Mouse (Mus musculus) gastrocnemius, adult 18-20 months (tissue): ENCODE measurements around the gene Paxip1. TPM values are rescaled to one million over a fixed set of nuclear protein-coding genes. Genes with fewer than 3 reads are reported as not detected.

Experiments
- DNase-seq: peaks from one replicate; pipeline ENCODE4 v3.0.0; 2021; ENCODE audit warnings: low spot score
- total RNA-seq, 2 experiments: library from RNA; stranded (reverse); gene quantifications; 2 replicates each; pipeline ENCODE4 v1.2.3; 2021

The Paxip1 gene
- total RNA-seq, 2 experiments from 2014 or later, result 6.1 to 7.7 TPM

DNA sequence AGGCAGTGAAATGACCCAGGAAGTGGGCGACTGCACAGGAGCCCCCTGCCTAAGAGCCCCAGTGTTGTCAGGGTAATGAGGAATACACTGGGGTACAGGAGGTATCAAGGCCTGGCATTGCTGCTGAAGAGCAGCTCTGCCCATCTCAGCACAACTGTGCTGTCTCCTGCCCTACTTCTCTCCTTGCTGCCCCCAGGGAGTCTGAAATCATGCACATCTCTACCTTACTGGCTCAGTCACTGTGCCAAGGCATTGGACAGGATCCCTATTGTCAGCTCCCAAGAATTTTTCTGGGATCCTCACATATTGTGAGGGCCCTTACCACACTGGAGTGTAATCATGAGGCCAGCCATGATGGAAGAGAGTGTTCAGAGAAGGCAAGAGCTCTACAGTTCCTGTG, 60.1 kb downstream of the Paxip1 start:
- no peak for DNase-seq

DNA sequence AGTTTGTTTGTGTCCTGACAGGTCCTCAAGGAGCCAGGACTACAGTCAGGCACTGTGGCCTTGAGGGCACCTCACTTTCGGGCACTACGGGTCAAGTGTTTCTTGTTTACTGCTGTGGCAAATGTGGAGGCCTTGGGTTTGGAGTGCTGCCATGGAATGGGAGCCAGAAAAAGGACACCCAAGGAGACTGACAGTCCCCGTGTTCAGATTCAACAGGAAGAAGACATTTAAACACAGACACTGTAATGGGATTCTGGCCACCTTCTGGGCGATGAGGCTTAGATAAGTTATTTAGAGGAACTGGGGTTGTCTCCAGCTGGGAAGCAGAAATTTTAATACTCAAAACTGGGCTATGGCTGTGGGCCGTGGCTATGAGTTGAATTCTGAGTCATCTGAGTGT, 60.8 kb downstream of the Paxip1 start:
- peak; percentile 51 for DNase-seq

DNA sequence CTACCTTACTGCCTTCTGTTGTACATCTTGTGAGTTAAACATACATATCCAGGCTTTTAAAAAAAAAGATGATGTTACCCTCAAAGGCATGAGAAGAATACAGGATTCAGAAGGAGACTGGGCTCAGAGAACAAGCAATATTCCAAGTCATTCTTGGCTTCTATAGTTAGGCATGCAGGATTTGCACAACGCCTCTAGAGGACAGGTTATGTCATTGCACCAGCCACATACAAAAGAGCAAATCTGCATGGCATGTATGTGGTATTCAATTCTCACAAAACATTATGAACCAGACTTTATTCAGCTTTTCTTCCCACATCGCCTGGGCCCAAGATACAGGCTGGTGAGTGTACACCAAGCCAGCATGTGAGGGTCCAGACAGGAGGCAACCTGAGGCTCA, 67.0 kb downstream of the Paxip1 start:
- no peak for DNase-seq

DNA sequence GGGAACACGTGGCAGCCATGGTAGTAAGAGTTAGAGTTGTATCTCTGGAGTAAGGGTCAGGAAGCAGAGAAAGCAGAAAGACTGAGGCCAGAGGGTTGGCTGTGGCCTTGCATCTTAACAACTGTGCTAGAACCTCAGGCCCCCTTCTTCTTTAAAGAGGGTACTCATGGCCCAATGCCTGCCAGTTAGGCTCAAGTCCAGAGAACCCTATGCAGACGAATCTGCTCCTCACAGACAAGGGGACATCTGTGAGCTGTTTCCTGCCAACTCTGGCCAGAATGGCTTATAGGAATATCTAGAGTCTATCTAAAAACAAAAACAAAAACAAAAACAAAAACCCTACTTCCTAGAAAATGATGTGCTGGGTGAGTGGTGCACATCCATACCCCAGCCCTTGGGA, 72.2 kb downstream of the Paxip1 start:
- no peak for DNase-seq

DNA sequence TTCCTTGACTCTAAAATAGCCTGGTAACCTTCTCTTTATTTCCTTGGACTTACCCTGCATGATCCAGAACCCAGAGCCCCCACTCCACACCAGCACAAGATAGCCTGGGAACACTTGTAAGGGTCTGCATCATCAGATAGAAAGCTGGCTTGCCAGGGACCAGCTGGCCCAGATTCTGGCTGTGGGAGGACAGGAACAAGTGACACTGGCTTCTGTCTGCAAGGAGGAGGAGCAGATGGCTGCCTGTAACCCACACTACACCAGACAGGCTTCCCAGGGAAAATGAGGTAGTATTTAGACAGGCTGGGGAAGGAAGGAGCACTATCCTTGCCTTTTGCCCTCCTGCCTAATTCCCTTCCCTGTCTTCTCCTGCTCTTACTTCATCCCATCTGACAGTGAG, 74.2 kb downstream of the Paxip1 start:
- no peak for DNase-seq

DNA sequence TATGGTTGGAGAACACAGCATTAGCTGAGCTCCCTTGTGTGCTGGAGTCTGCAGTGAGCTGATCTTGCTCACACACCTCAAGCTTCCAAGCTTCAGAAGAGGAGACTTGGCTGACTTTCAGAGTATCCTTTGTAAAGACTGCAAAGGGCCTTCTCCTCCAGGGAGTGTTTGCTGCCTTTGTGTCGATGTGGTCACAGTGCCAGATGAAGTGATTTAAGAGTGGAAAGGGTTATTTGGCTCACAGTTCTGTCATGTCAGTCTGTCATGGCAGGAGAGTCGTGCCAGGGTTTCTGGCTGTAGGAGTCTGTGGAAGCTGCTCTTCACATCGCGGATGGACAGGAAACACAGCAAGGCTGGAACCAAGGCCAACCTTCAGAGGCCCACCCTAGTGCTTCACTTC, 75.5 kb downstream of the Paxip1 start:
- DNase-seq, result no peak

DNA sequence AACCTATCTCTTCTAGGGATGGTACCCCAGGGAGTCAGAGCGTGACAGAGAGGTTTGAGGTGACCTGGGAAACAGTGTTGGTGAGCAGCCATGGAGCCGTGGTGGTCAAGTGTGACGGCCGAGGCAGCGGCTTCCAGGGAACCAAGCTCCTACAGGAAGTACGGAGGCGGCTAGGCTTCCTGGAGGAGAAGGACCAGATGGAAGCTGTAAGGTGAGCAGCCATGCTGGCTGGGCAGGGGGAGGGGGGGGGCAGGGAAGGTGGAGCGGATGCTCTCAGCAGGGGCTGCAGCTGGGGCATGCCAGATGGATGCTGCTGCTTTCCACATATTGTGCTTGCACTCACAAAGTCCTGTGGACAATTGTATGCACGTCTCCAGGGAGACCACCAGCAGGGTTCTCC, 77.1 kb downstream of the Paxip1 start:
- no peak for DNase-seq

DNA sequence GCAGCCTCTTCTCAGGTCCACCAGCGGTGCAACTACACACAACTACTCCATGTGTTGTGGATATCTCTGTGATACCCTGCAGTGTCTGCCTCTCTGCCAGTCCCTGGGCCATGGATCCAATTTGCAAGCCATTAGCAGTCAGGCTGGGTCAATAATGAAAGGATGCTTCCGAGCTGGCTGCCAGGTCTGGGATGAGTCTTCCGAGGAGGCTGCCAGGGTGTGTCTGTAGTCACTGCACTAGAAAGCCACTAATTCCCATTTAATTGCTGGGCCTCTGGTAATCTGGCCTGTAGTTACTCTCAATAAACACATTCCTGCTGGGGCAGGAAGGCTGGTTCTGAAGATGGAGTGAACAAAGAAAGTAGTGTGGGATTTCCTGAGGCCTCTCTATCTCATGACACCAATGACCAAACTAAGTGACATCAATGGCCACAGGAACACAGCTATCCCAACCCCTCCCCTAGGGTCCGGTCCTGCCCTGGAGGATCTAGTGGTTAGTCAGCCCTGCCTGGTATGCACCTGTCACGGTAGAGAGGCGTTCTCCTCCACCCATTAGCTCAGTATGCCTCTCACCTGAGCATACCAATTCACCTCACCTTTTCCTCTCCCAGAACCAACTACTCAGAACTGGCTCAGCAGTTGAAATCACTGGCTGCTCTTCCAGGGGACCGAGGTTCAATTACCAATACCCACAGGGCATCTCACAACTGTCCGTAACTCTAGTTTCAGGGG, 79.9 kb downstream of the Paxip1 start:
- DNase-seq, result no peak

DNA sequence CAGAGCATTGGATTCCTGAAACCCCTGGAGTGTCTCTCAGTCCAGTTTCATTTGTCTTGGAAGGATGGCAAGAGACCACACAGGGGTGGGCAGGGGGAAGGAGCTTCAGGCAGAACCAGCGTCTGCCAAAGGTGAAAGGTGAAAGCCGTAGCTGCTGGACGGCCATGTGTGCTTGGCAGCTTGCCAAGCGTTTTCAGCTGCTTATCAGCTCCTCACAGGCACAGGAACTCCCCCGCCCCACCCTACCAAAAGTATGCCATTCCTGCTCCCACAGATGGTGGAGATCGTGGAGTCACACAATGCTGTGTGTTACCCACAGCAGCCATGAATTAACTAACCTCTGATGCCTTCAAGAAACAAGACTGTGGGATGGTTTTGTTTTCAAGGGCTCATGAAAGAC, 83.3 kb downstream of the Paxip1 start:
- DNase-seq, result no peak

DNA sequence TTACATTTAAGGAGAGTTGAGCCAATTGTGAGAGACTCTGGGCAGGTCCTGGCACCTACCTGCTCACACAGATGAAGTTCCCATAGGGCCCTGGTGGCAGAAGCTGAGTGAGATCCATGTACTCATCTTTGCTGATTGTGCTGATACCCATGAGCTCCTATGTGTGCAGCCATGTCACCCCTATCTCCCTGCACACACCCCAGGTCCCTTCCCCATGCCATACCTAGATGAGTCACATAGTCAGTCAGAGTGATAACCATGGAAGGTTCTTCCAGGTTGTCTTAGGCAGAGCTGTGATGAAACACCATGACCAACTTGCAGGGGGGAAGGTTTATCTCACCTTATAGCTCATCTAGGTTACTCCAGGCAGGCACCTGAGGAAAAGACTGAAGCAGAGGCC, 84.2 kb downstream of the Paxip1 start:
- DNase-seq, result no peak

DNA sequence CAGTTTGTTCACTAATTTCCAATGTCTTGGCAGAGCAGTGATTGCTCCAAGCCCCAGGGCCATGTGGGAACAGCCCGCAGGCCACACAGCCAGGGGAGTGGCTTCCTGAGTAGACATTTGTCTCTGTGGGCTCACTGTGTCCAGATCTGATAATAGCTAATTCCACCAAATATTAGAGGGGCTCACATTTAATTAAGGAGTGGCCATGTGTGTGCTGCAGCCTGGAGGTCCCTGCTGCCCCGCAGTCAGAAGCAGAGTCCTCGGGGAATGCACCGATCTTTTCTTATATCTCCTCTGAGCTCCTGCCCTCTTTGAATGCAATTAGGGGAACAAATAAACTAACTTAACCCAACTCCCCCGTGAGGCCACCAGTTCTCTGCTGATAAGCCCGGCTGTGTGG, 84.9 kb downstream of the Paxip1 start:
- no peak for DNase-seq

DNA sequence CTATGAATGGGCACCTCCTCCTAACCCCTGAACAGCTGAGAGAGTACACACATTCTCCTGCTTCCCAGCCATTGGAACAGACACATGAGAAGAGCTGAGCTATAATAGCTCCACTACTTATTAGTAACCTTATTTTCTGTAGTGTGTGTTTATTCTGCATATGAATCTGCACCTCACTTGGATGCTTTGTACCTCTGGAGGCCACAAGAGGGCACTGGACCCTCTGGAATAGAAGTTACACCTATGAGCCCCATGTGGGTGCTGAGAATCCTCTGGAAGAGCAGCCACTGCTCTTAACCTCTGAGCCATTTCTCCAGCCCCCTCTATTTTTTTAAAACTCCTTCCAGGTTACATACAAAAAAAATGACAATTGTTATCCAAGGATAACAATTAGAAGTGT, 86.5 kb downstream of the Paxip1 start:
- DNase-seq, result no peak

DNA sequence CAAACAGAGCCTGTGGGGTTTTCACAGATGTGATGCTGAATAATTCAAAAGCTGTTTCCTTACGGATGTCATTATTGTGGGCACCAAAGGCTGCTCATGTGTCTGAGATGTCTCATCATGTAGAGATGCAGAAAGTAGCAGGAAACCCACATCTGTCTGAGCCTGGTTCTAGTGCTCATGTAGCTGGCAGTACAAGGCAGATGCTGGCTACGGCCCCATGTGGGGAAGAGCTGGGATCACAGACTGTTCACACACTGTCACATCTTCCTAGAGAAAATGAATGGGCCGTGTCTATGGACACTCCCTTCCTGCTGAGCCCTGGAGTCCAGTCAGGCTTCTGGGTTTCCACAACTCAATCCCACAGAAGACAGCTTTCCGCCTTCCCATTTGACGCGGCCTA, 89.0 kb downstream of the Paxip1 start:
- no peak for DNase-seq

Other genes with a start within 250 kb of the Paxip1 start
- gene Htr5a, start 50.5 kb upstream of the Paxip1 start, total RNA-seq, result not detected